Mouse (Mus musculus): ENCODE results near the gene Poldip2. TPM values are rescaled to one million over a fixed set of nuclear protein-coding genes. Genes with fewer than 3 reads are reported as not detected.
A peak's percentile ranks its signal among the peaks of the same experiment; 100 is the strongest.

The Poldip2 gene
- total and polyA plus RNA-seq, 3 experiments = 102 to 144 (median 103) TPM

GRCm38 (mm10) chr11:78497544-78498522, 14.2 kb upstream of the Poldip2 start, which contains the start of gene Sarm1 (continued):
- TF ChIP-seq HCFC1 (IDR thresholded peaks at IDR 0.05; ENCODE audit: low read depth, low read length) = peak; percentile 47; the same call in 1 of the 2 replicates
- TF ChIP-seq IRF4 (IDR thresholded peaks at IDR 0.05; ENCODE audit: low read depth, low read length) = 0 out of 2 replicates have a peak, but pooled peaks have one; percentile 26
- peak; percentile 92 for TF ChIP-seq TBP (conservative IDR thresholded peaks at IDR 0.05; ENCODE audit: low read depth, low read length)
- TF ChIP-seq ELF1 (IDR thresholded peaks at IDR 0.05; ENCODE audit: low read depth, low read length) = peak; percentile 67
- TF ChIP-seq CTCF (conservative IDR thresholded peaks at IDR 0.05 in 1 of 2, IDR thresholded peaks at IDR 0.05 in 1 of 2; ENCODE audit: low read depth in 2 of 2, low read length in 2 of 2) = no peak
- peak; percentile 51; the same call in 1 of the 2 replicates for TF ChIP-seq POLR2AphosphoS2 (IDR thresholded peaks at IDR 0.05; ENCODE audit: low read depth, low read length)
- no peak for TF ChIP-seq ETS1 (conservative IDR thresholded peaks at IDR 0.05; ENCODE audit: low read depth, low read length)
- TF ChIP-seq MAX (IDR thresholded peaks at IDR 0.05; ENCODE audit: low read length) = peak; percentile 61
- no peak for TF ChIP-seq CHD2 (IDR thresholded peaks at IDR 0.05; ENCODE audit: low read length)
- TF ChIP-seq USF1 (IDR thresholded peaks at IDR 0.05; ENCODE audit: low read depth, low read length) = no peak

GRCm38 (mm10) chr11:78499004-78499403, 13.0 kb upstream of the Poldip2 start, which contains the start of gene Vtn:
Vtn (plus strand) TSS chr11:78499091.
- Histone ChIP-seq H3K4me2 (ENCODE audit: insufficient read depth, low read depth, poor library complexity, severe bottlenecking) (peak within 1 kb of the TSS; percentile 82), H3K27ac (ENCODE audit: insufficient read depth, low read depth) (no peak within 1 kb of the TSS), H3K9ac (ENCODE audit: insufficient read depth, low read depth) (peak within 1 kb of the TSS; percentile 47), H3K9me3 (replicated peaks; ENCODE audit: low read length) (no peaks in the 10 kb centered on the region), H3K79me2 (replicated peaks; ENCODE audit: control insufficient read depth, extremely low read depth, insufficient read depth, poor library complexity, severe bottlenecking) (no peaks in the 10 kb centered on the region), H3K4me3 (replicated peaks in 1 of 3; ENCODE audit: low read depth in 2 of 3, low read length in 2 of 3, poor library complexity in 1 of 3) (peak within 1 kb of the TSS; percentile 52 to 88 (median 59)), H3K36me3 (replicated peaks in 1 of 2; ENCODE audit: control insufficient read depth in 1 of 2, insufficient read depth in 1 of 2, low read length in 1 of 2) (peaks cover 0 to 12% of the 10 kb centered on the region in 2 experiments), H3K27me3 (replicated peaks) (peaks cover 46% of the 10 kb centered on the region), H3K4me1 (ENCODE audit: control insufficient read depth in 1 of 2, insufficient read depth in 2 of 2) (peaks cover 5 to 12% of the 10 kb centered on the region in 2 experiments)
- dilution Hi-C loops (cut with MboI; ENCODE audit: extremely low pct_ligation_motif_present, extremely low pct_unique_long_range_greater_than_20kb, low sequenced_read_pairs) = no loop called here
- in situ Hi-C loops (cut with MboI; ENCODE audit: low pct_ligation_motif_present, low pct_unique_long_range_greater_than_20kb, low sequenced_read_pairs) = loop anchor here (5.0 kb wide), 1 partner anchor 37 kb away; no protein-coding TSS in a partner anchor
- no peak for DNase-seq (ENCODE audit: extremely low read depth)
- TF ChIP-seq JUND (conservative IDR thresholded peaks at IDR 0.05; ENCODE audit: low read depth, low read length) (no peak), MAFK (IDR thresholded peaks at IDR 0.05; ENCODE audit: insufficient replicate concordance, low read length) (no peak), HCFC1 (IDR thresholded peaks at IDR 0.05; ENCODE audit: low read depth, low read length) (no peak), USF1 (IDR thresholded peaks at IDR 0.05; ENCODE audit: low read depth, low read length) (no peak), ZNF384 (IDR thresholded peaks at IDR 0.05; ENCODE audit: low read depth, low read length) (no peak), MAZ (IDR thresholded peaks at IDR 0.05; ENCODE audit: low read depth, low read length) (no peak), TBP (conservative IDR thresholded peaks at IDR 0.05; ENCODE audit: low read depth, low read length) (no peak), POLR2AphosphoS2 (IDR thresholded peaks at IDR 0.05; ENCODE audit: low read depth, low read length) (no peak), PAX5 (IDR thresholded peaks at IDR 0.05; ENCODE audit: low read length) (no peak), IRF4 (IDR thresholded peaks at IDR 0.05; ENCODE audit: low read depth, low read length) (no peak)
